In the genomic region with DNA sequence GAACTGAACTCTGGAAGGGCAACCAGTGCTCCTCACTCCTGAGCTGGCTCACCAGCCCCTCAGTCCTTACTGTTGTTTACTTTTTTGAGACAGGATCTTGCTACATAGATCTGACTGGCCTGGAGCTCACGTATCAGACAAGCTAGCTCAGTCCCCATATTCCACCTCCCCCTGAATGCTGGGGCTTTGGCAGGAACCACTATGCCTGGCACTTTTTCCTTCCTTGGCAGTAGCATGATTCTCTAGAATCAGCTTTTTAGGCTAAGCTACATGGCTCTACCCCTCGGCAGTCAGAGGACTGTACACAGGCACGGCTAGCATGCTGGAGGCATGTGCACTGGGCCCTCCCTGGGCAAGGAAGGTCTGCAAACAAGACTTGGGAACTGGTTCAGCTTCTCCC, we compare ENCODE assay signal across 27 mouse cellular contexts. TPM values are rescaled to one million over a fixed set of nuclear protein-coding genes. Genes with fewer than 3 reads are reported as not detected.
"Had no signal": no experiment of that assay in that cellular context is flagged by ENCODE, and none has a peak within 500 bp of the region (broad histone marks: within the 10 kb centered on the region; RNA-seq: fewer than 3 reads in every experiment).

No protein-coding gene starts in this region.

- H3K4me2 ChIP-seq: heart, embryonic 11.5 days; heart, embryonic 13.5 days; heart, embryonic 15.5 days; hindbrain, embryonic 13.5 days; hindbrain, embryonic 15.5 days; limb, embryonic 12.5 days; liver, embryonic 11.5 days; liver, embryonic 13.5 days; liver, embryonic 15.5 days had no signal

- DNase-seq: gastrocnemius, postnatal 14 days; gastrocnemius, postnatal 36 days; heart, adult 2 months; heart, postnatal 14 days; heart, postnatal 36 days; kidney, adult 11 months; kidney, adult 8-10 months; kidney, postnatal 10 days; kidney, postnatal 25 days; kidney, postnatal 4 days; liver; liver, embryonic 13.5 days; liver, postnatal 0 days had no signal

- ATAC-seq: hindbrain, postnatal 0 days; intestine, embryonic 16.5 days; liver, postnatal 0 days had no signal

- H3K9me3 ChIP-seq: heart, embryonic 13.5 days; heart, embryonic 15.5 days; hindbrain, embryonic 13.5 days; hindbrain, embryonic 15.5 days; limb, embryonic 10.5 days; limb, embryonic 12.5 days; liver, embryonic 13.5 days; liver, embryonic 15.5 days had no signal

- H3K4me3 ChIP-seq: heart, adult 2 months; heart, embryonic 13.5 days; heart, embryonic 15.5 days; hindbrain, embryonic 13.5 days; hindbrain, embryonic 15.5 days; limb, embryonic 10.5 days; limb, embryonic 12.5 days; liver, embryonic 13.5 days; liver, embryonic 15.5 days had no signal

- H3K9ac ChIP-seq: heart, embryonic 13.5 days; heart, embryonic 15.5 days; hindbrain, embryonic 13.5 days; hindbrain, embryonic 15.5 days; limb, embryonic 12.5 days; liver, embryonic 13.5 days; liver, embryonic 15.5 days; liver, postnatal 0 days had no signal

- H3K4me1 ChIP-seq: heart, embryonic 13.5 days; heart, embryonic 15.5 days; hindbrain, embryonic 13.5 days; hindbrain, embryonic 15.5 days; limb, embryonic 10.5 days; limb, embryonic 12.5 days; liver, embryonic 13.5 days; liver, embryonic 15.5 days had no signal

- H3K27ac ChIP-seq: heart, adult 2 months; heart, embryonic 13.5 days; heart, embryonic 15.5 days; hindbrain, embryonic 13.5 days; hindbrain, embryonic 15.5 days; hindbrain, postnatal 0 days; limb, embryonic 10.5 days; limb, embryonic 12.5 days; liver, embryonic 13.5 days; liver, embryonic 15.5 days had no signal

- H3K27me3 ChIP-seq: heart, embryonic 13.5 days; heart, embryonic 15.5 days; hindbrain, embryonic 13.5 days; hindbrain, embryonic 15.5 days; limb, embryonic 12.5 days; liver, embryonic 13.5 days; liver, embryonic 15.5 days had no signal

RNA-seq across cellular contexts. Expression of a gene that starts 17.4 kb away (rescaled TPM):
- total RNA-seq: hematopoietic stem cell, adult 5-6 weeks had no signal

RNA-seq across cellular contexts. Expression of a gene that starts 59.9 kb away (rescaled TPM):
- total RNA-seq: gastrocnemius, adult 18-20 months; gastrocnemius, adult 8-10 months; gastrocnemius, postnatal 14 days; gastrocnemius, postnatal 36 days; hematopoietic stem cell, adult 5-6 weeks had no signal
- polyA plus RNA-seq: liver, embryonic 13.5 days; liver, embryonic 15.5 days; liver, postnatal 0 days had no signal
